Mouse (Mus musculus) hindbrain, embryonic 11.5 days (tissue): ENCODE results near the gene Apba1. TPM values are rescaled to one million over a fixed set of nuclear protein-coding genes. Genes with fewer than 3 reads are reported as not detected.

Experiments used
- ATAC-seq: fragments of 200-750 bp; cut with Nextera tagmentation; 2 replicates; pipeline ENCODE4 v1.8.0; 2017; ENCODE audit warnings: mild to moderate bottlenecking, moderate TSS enrichment, moderate library complexity; ENCODE audit not compliant: low FRiP score
- DNase-seq: peaks from one replicate; pipeline ENCODE4 v3.0.0-alpha.2; 2015; ENCODE audit warnings: low spot score
- H3K27ac ChIP-seq: fragments of 300-500 bp; sonication (generic); 2 replicates; pipeline ENCODE4 v1.5.1; 2014; ENCODE audit warnings: mild to moderate bottlenecking, low read depth, low read length
- H3K27me3 ChIP-seq: fragments of 300-500 bp; sonication (generic); 2 replicates; pipeline ENCODE4 v1.6.1; 2014; ENCODE audit warnings: mild to moderate bottlenecking, low read length, moderate library complexity, mixed read lengths; ENCODE audit not compliant: control insufficient read depth, insufficient read depth
- H3K36me3 ChIP-seq: fragments of 300-500 bp; sonication (generic); 2 replicates; pipeline ENCODE4 v1.6.1; 2014; ENCODE audit warnings: mild to moderate bottlenecking, low read length, moderate library complexity, mixed read lengths; ENCODE audit not compliant: control insufficient read depth, insufficient read depth
- H3K4me1 ChIP-seq: fragments of 300-500 bp; sonication (generic); replicated peaks from 2 replicates; pipeline ENCODE4 v1.6.1; 2014; ENCODE audit warnings: low read length, mixed read lengths; ENCODE audit not compliant: control insufficient read depth, insufficient read depth
- H3K4me2 ChIP-seq: fragments of 300-500 bp; sonication (generic); replicated peaks from 2 replicates; pipeline ENCODE4 v1.6.1; 2014; ENCODE audit warnings: mild to moderate bottlenecking, low read depth, low read length
- H3K4me3 ChIP-seq: fragments of 300-500 bp; sonication (generic); 2 replicates; pipeline ENCODE4 v1.5.1; 2014; ENCODE audit warnings: low read depth, low read length
- H3K9ac ChIP-seq: fragments of 300-500 bp; sonication (generic); 2 replicates; pipeline ENCODE4 v1.6.1; 2014; ENCODE audit warnings: low read depth, low read length
- H3K9me3 ChIP-seq: fragments of 300-500 bp; sonication (generic); 2 replicates; pipeline ENCODE4 v1.6.1; 2016; ENCODE audit warnings: low read length; ENCODE audit not compliant: control insufficient read depth
- WGBS: fragments of 180-500 bp; shearing (Covaris S2); extraction: QIAGEN DNeasy Blood & Tissue Kit; methylation state at CpG from one replicate; pipeline ENCODE4 v1.1.7; 2014; 5-methylcytosine and 5-hydroxymethylcytosine counted together
- polyA plus RNA-seq: library from polyadenylated mRNA; unstranded; fragments of >200 nt; fragmentation: Nextera tagmentation; extraction: Ambion mirVana; gene quantifications from 2 replicates; pipeline ENCODE4 v1.2.1, GENCODE M21; 2014

The Apba1 gene
- polyA plus RNA-seq, 1 experiment from 2014 or later = 2.6 TPM

- Histone ChIP-seq H3K4me1 (0 out of 2 replicates have a peak, but pooled peaks cover 3% of the 10 kb centered on the region), H3K9me3 (no peaks in the 10 kb centered on the region), H3K4me2 (no peak overlapping the region), H3K27me3 (no peaks in the 10 kb centered on the region), H3K9ac (no peak overlapping the region), H3K27ac (no peak overlapping the region), H3K36me3 (no peaks in the 10 kb centered on the region), H3K4me3 (no peak overlapping the region)
- ATAC-seq (peak; percentile 86), DNase-seq (peak; percentile 42)
- 42% methylated on average over 10 of the region's 10 CpGs for WGBS
Observed at GRCm38 (mm10) chr19:23770494-23771423, 12.1 kb downstream of the Apba1 start.

GRCm38 (mm10) chr19:23771971-23772370, 13.3 kb downstream of the Apba1 start:
- 64% methylated on average over 7 of the region's 7 CpGs for WGBS
- H3K27ac ChIP-seq = no peak overlapping the region
- H3K27me3 ChIP-seq = no peaks in the 10 kb centered on the region
- H3K4me2 ChIP-seq = no peak overlapping the region
- no peak overlapping the region for H3K4me3 ChIP-seq
- ATAC-seq (no peak), DNase-seq (no peak)
- no peaks in the 10 kb centered on the region for H3K9me3 ChIP-seq
- H3K36me3 ChIP-seq = no peaks in the 10 kb centered on the region
- H3K4me1 ChIP-seq = 0 out of 2 replicates have a peak, but pooled peaks cover 3% of the 10 kb centered on the region
- H3K9ac ChIP-seq = no peak overlapping the region

DNA sequence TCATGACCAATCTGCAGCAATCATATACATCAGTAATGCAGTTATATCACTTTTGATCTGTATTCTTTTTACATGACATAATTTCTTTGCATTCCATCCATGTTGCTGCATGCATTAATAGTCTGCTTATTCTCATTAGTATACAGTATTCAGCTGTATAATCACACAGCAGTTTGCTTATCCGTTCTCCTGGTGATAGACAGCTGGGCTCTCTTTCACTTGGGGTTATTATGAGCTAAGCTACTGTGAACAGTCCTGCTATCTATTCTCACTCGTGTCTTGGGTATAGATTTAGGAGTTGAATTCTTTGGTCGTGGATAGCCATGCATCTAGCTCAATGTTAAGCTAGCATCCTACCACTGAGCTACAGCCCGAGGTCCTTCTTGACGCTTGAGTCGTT, 16.7 kb downstream of the Apba1 start:
- Histone ChIP-seq H3K9ac (no peak overlapping the region), H3K4me1 (0 out of 2 replicates have a peak, but pooled peaks cover 1% of the 10 kb centered on the region), H3K4me2 (no peak overlapping the region), H3K36me3 (no peaks in the 10 kb centered on the region), H3K27me3 (no peaks in the 10 kb centered on the region), H3K27ac (no peak overlapping the region), H3K9me3 (no peaks in the 10 kb centered on the region), H3K4me3 (no peak overlapping the region)
- DNase-seq (no peak), ATAC-seq (no peak)
- 87% methylated on average over 6 of the region's 6 CpGs for WGBS

- Histone ChIP-seq H3K9me3 (no peaks in the 10 kb centered on the region), H3K4me2 (no peak overlapping the region), H3K36me3 (no peaks in the 10 kb centered on the region), H3K9ac (no peak overlapping the region), H3K4me1 (peaks cover 4% of the 10 kb centered on the region; the same call in 1 of the 2 replicates), H3K27ac (no peak overlapping the region), H3K27me3 (no peaks in the 10 kb centered on the region), H3K4me3 (no peak overlapping the region)
- ATAC-seq (no peak), DNase-seq (no peak)
Observed at GRCm38 (mm10) chr19:23779130-23779529, 20.4 kb downstream of the Apba1 start.

DNA sequence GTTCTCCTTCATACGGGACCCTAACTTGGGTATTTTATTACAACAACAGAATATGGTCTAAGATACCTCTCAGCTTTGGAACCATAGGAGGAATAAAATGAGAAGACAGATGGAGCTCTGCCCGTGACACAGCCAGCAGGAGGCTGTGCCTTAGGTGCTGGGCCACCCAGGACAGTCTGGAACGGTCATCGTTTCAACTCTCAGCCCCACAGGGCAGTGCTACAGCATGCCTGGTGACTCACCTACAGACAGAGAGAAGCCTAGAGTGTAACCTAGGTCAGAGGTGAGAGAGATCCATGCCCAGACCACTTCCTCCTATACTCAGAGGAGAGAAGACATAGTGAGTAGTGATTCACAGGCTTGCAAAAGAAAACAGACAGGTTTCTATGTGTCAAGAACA, 21.4 kb downstream of the Apba1 start:
- DNase-seq = no peak
- no peak overlapping the region for H3K27ac ChIP-seq
- H3K9ac ChIP-seq = no peak overlapping the region
- 78% methylated on average over 4 of the region's 4 CpGs for WGBS
- no peak for ATAC-seq
- H3K4me2 ChIP-seq = no peak overlapping the region
- no peaks in the 10 kb centered on the region for H3K36me3 ChIP-seq
- peaks cover 4% of the 10 kb centered on the region; the same call in 1 of the 2 replicates for H3K4me1 ChIP-seq
- no peaks in the 10 kb centered on the region for H3K27me3 ChIP-seq
- no peak overlapping the region for H3K4me3 ChIP-seq
- H3K9me3 ChIP-seq = no peaks in the 10 kb centered on the region

DNA sequence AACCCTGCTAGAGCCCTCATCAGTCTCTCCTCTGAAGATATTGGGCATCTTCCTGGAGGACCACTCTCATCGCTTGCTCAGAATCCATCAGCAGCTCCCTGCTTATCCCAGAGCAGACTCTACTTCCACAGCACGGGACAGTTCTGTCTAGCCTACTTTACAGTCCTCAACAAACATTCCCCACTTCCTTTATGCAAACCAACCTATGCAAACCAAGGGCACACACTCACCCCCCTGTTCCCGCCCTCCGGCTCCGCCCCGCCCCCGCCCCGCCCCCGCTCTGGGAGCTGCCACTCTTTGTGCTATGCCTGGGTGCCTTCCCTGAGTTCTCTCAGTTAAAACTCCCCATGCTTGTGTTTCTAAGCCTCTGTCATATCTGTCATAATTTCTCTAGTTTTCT, 23.3 kb downstream of the Apba1 start:
- Histone ChIP-seq H3K4me1 (peaks cover 4% of the 10 kb centered on the region; the same call in 1 of the 2 replicates), H3K27ac (no peak overlapping the region), H3K36me3 (no peaks in the 10 kb centered on the region), H3K27me3 (no peaks in the 10 kb centered on the region), H3K9ac (no peak overlapping the region), H3K9me3 (no peaks in the 10 kb centered on the region), H3K4me3 (no peak overlapping the region), H3K4me2 (no peak overlapping the region)
- WGBS = 11% methylated on average over 9 of the region's 9 CpGs
- DNase-seq = peak; percentile 35
- peak; percentile 64; the same call in 1 of the 2 replicates for ATAC-seq

GRCm38 (mm10) chr19:23788420-23789132, 29.9 kb downstream of the Apba1 start:
- WGBS = 69% methylated on average over 9 of the region's 9 CpGs
- no peak for ATAC-seq
- no peak overlapping the region for H3K27ac ChIP-seq
- H3K36me3 ChIP-seq = no peaks in the 10 kb centered on the region
- H3K9me3 ChIP-seq = no peaks in the 10 kb centered on the region
- H3K4me1 ChIP-seq = no peaks in the 10 kb centered on the region
- no peak overlapping the region for H3K9ac ChIP-seq
- no peak for DNase-seq
- no peaks in the 10 kb centered on the region for H3K27me3 ChIP-seq
- H3K4me2 ChIP-seq = no peak overlapping the region
- H3K4me3 ChIP-seq = no peak overlapping the region

DNA sequence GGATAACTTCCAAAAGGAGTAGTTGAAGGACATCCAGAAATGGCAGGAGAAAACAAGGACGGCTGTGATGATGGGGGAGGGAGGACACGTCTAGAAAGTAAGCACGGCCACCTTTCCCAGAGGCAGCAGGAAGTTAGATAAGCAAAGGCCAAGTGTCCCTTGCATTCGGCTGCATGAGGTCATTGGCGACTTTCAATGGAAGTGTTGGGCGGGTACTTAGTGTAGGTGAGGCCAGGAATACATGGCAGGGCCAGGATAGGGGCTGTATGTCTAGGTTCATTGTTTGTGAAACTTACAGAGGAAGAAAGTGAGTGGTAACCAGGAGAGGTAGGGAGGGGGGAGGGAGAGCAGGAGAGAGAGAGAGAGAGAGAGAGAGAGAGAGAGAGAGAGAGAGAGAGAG, 33.0 kb downstream of the Apba1 start:
- no peaks in the 10 kb centered on the region for H3K4me1 ChIP-seq
- no peak overlapping the region for H3K4me3 ChIP-seq
- WGBS = 76% methylated on average over 6 of the region's 6 CpGs
- no peaks in the 10 kb centered on the region for H3K27me3 ChIP-seq
- no peak for ATAC-seq
- H3K9me3 ChIP-seq = no peaks in the 10 kb centered on the region
- DNase-seq = no peak
- H3K36me3 ChIP-seq = no peaks in the 10 kb centered on the region
- no peak overlapping the region for H3K9ac ChIP-seq
- H3K27ac ChIP-seq = no peak overlapping the region
- no peak overlapping the region for H3K4me2 ChIP-seq
